Mouse (Mus musculus): ENCODE data around the gene Glce. TPM values are rescaled to one million over a fixed set of nuclear protein-coding genes. Genes with fewer than 3 reads are reported as not detected.

Glce gene
- 1 to 10 TPM; 5.3 to 6.4 (median 5.6) TPM for total RNA-seq (2022)

GRCm38 (mm10) chr9:62122508-62123215 is at the start of gene Glce:
Gene Glce (minus strand): TSS chr9:62122655.
- peak; percentile 96 for DNase-seq (ENCODE audit: low spot score in 2 of 2)

- no peak for DNase-seq (ENCODE audit: low spot score in 2 of 2)
Measured at GRCm38 (mm10) chr9:62172239-62172638, 49.8 kb upstream of the Glce start.

- no peak for DNase-seq (ENCODE audit: low spot score in 2 of 2)
Measured at GRCm38 (mm10) chr9:62170921-62171320, 48.5 kb upstream of the Glce start.

DNA sequence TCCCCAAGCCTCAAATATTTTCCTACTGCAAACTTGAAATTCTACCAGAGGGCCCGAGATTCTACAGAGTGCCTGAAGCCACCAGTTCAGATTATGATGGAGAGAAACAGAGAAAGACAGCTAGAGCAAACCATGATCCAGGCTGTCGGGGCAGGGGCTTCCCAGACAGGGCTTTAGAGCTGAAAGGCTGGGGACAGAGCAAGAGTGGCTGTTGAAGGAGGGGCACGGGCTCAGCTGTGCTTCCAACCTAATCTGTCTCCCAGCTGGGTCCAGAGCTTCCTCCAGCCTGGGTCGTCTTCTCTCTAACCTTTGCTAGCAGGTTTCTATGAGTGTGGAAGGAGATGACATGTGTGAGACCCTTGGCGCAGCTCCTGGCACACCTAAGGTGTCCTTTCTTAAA is 44.2 kb upstream of the Glce start:
- DNase-seq (ENCODE audit: low spot score in 2 of 2) = no peak

GRCm38 (mm10) chr9:62166186-62166585 is 43.7 kb upstream of the Glce start:
- DNase-seq (ENCODE audit: low spot score in 2 of 2) = peak in 1 of 2 experiments; percentile 16

GRCm38 (mm10) chr9:62162889-62163291 is 40.4 kb upstream of the Glce start:
- no peak for DNase-seq (ENCODE audit: low spot score in 2 of 2)

DNA sequence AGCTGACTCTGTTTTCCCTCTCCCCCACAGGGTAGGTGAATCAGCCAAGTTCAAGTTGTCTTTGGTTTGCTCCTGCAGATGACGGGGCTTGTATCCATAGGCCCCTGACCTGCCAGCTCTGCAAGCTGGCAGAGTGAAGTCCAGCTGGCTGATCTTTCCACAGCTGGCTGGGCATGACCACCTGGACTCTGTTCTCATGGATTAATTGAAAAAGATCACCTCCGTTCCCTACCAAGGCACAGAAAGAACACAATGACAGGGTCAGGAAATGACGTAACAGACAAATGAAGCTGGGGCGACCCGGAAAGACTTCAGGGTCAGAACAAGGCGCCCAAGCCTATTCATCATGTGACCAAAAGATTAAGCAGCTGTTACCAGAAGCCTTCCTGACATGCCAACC is 38.3 kb upstream of the Glce start:
- no peak for DNase-seq (ENCODE audit: low spot score in 2 of 2)

DNA sequence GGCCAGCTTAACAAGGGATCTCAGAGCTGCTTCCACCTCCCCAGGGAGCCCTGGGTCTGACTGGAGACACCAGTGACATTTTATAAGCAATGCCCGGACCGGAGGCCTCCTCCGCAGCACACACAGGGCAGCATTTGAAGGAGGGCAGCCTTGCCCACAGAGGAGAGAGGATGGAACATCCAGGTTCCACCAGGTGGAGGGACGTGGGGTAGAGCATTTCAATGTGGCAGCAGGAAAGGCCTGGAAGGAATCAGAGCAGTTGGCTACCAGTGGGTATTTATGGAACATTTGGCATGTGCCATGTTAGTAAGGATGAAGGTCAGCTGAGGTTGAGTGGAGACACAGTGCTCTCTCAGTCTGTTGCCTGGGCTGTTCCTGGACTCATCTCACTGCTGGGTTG is 36.3 kb upstream of the Glce start:
- no peak for DNase-seq (ENCODE audit: low spot score in 2 of 2)

GRCm38 (mm10) chr9:62155821-62156220 is 33.4 kb upstream of the Glce start:
- DNase-seq (ENCODE audit: low spot score in 2 of 2) = no peak

DNA sequence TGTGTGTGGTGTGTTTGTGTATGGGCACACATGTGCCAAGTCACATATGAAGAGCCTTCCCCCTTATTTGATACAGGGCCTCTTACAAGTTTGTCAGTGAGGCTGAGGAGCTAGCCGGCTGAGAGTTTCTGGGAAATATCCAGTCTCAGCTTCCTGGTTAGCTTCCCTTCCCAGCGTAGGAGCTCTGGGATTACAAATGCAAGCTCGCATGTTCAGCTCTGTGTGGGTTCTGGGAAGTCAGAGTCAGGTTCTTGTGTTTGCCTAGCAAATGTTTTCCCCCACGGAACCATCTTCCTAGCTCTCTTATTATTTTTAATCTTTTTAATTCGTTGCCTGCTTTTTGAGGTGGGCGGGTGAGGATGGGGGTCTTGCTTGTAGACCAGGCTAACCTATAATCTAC is 32.9 kb upstream of the Glce start:
- DNase-seq (ENCODE audit: low spot score in 2 of 2) = no peak

DNA sequence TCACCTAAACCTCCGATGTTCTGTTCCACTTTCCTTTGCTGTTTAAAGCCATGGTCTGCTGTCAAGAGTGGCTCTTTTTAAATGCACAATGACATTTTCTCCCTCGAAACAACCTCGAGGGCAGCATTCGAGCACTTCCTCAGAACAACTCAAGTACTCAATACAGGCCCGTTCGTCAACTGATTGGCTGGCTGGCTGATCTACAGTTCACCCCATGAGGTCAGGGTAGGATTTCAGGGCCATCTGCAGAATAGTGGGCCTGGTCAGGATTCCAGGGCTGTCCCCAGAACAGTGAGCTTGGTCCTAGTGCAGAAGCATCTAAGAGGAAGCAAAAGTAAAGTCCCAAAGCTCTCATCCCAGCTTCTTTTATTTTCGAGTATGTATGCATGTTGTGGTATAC is 32.5 kb upstream of the Glce start:
- DNase-seq (ENCODE audit: low spot score in 2 of 2) = no peak

GRCm38 (mm10) chr9:62154551-62154950 is 32.1 kb upstream of the Glce start:
- DNase-seq (ENCODE audit: low spot score in 2 of 2) = no peak

DNA sequence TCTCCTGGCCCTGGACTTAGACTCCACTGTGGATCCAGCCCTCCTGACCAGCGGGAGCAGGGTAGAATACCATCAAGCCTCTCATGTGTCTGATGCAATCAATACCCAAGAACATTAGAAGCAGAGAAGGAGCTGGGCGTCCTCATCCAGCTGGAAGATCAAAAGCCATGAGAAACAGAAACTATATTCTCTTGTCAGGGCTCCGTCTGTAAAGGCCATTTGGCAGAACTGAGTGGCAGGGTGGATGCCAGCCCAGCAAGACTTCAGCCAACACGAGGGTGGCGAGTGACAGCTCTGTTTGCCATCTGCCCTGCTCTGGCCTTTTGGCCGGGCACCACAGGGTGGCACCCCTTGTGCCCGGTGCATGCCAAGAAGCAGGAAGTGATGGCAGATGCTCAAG is 30.8 kb upstream of the Glce start:
- DNase-seq (ENCODE audit: low spot score in 2 of 2) = peak; percentile 19 to 24

DNA sequence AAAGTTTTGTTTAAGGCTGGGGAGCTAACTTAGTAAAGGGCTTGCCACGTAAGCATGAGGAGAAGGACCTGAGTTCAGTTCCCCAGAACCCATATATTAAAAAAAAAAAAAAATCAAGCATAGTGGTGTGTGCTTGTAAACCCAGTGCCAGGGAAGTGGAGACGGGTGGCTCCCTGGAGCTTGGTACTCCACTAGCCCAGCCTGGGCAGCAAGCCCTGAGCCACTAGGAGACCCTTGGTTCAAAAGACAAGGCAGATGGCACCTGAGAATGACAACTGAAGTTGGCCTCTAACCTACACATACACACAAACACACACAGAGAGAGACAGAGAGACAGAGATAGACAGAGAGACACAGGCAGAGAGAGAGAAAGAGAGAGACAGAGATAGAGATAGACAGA is 30.1 kb upstream of the Glce start:
- no peak for DNase-seq (ENCODE audit: low spot score in 2 of 2)

- no peak for DNase-seq (ENCODE audit: low spot score in 2 of 2)
Measured at GRCm38 (mm10) chr9:62145198-62145597, 22.7 kb upstream of the Glce start.

DNA sequence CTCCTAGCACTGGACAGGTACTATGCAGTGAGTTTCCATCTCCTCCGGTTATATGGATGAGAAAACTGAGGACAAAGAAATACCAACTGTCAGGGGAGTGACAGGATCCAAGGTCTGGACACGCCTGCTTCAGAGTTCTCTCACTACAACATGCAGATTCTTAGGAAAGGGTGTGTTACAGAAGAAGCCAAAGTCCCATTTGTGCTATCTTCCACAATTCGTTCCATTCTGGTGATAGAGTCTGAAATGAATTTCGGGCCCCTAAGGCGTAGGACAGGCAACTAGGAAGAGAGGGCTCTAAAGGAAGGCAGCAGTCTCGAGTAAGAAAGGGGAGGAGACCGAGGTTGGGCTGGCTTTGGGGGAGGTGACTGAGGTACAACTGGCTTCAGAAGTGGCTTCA is 21.0 kb upstream of the Glce start:
- no peak for DNase-seq (ENCODE audit: low spot score in 2 of 2)

DNA sequence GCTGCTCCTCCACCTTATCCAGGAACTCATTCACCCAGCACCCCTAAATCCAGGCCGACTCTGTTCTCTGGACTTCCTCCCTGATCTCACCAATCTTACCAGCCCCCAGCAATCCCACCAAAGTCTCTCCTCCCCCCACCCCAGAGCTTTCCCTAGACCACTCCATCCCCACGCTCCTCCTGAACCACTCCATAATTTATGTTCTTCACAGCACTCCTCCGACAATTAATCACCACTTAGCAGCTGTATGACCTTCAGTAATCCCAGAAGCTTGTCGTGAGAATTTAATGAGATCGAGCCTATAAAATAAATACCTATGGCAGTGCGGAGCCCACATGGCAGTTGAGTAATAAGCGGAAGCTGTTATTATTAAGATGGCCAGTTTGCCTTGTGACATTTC is 16.6 kb upstream of the Glce start:
- DNase-seq (ENCODE audit: low spot score in 2 of 2) = no peak

DNA sequence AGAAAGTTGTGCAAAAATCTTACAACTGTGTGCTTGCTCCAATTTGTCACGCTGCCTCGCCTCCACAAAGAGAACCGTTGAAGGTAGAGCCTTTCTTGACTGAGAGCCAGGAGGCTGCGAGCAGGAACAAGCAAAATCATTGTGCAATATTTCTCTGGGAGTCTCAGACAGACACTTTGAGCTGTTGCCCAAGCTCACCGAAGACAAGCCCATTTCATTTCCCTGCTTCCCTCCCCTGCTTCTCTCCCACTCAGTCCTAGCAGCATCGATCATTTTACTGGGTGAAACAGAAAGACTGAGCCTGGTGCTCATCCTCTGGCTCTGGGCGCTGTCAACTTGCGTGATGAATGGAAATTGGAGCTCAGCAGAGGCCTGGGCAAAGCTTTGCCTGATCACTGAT is 14.8 kb upstream of the Glce start:
- DNase-seq (ENCODE audit: low spot score in 2 of 2) = peak in 1 of 2 experiments; percentile 17

DNA sequence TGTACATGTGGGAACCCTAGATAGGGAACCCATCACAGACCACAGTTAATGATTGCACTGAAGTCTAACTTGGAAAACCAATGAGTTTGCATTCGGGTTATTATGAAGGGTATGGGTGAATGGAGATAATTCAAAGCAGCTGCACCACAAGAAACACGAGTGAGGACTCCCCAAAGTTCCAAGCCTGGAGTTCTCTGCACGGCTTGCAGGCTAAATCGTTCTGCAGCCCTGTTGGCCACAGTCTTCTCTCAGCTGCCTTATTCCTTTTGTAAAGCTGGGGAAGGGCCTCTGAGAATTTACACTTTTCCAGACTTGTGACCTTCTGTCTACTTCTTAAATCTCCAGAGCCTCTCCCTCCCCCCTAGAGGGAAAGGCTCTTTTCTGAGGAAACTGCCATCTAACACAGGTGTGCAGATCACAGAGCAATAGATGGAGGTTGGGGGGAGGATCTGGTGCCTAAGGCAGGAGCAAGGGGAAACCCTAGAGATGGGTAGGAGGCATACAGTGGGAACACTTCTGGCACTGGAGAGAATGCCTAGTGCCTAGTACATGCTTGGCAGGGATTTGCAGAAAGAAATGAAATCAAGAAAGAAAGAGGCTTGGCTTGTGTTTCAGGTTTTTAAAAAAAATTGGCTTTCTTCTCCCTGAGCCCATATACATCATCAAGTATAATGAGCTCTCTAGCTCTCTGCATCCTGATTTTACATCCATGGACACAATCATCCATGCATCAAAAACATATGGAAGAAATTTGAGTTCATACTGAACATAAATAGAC is 9.7 kb upstream of the Glce start:
- DNase-seq (ENCODE audit: low spot score in 2 of 2) = no peak

GRCm38 (mm10) chr9:62130746-62131145 is 8.3 kb upstream of the Glce start:
- no peak for DNase-seq (ENCODE audit: low spot score in 2 of 2)

GRCm38 (mm10) chr9:62128056-62128455 is 5.6 kb upstream of the Glce start:
- DNase-seq (ENCODE audit: low spot score in 2 of 2) = no peak

DNA sequence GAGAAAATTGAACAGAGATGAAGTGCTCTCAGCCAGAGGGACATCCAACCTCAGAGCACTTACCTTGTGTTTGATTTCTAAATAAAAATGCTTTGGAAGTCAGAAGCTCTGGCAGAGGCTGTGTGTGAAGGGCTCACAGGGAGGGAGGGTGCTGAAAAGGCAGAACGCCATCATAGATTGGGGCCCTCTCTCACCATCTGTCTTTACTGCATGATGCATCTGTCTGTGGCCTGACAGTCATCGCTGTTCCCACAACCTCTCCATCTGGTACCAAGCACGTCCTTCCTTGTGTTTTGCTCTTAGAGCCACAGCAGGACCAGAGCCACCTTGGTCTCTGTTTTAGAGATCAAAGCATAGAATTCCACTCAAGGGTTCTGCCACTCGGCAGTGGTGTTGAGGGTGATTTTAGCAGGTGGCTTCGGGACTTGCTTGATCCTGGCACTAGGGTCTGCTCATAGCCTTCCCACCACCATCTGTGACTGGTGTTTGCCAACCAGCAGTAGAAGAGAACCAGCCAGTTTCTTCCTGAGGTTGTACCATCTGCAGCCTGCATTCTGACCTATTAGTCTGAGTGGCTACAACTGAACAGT is 3.6 kb upstream of the Glce start:
- DNase-seq (ENCODE audit: low spot score in 2 of 2) = no peak

GRCm38 (mm10) chr9:62124266-62124665 is 1.8 kb upstream of the Glce start:
- no peak for DNase-seq (ENCODE audit: low spot score in 2 of 2)

Data from gastrocnemius, adult 8-10 months (tissue).